Mouse (Mus musculus) neutrophil, adult 83 days (primary cell): ENCODE data around the gene Klf2. TPM values are rescaled to one million over a fixed set of nuclear protein-coding genes. Genes with fewer than 3 reads are reported as not detected.

ENCODE experiments used
- total RNA-seq, 2 experiments: library from RNA; stranded (reverse); gene quantifications; one replicate each; pipeline ENCODE4 v1.2.4; 2023

The Klf2 gene
- 1,000 to 10,000 TPM; 1,979 to 2,643 TPM for total RNA-seq

DNA sequence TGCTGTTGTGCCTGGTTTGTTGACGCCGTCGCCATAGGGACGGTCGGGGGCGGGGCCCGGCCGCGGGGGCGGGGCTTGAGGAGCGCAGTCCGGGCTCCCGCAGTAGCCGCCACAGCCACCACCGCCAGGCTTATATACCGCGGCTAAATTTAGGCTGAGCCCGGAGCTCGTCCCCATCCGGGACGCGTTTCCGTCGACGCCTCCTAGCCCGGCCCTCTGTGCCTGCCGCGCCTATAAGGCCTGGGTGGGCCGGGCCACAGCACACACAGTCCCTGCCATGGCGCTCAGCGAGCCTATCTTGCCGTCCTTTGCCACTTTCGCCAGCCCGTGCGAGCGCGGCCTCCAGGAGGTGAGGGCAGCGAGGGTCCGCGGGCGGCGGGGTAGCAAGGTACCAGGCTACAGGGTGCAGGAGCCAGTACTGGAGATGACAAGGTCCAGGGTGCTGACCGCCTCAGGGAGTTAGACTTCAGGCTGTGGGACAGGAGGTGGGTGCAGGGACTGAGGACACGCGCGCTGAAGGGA, at the start of gene Klf2:
TSS of gene Klf2 (plus strand) at position 233 of the 522 bp plus-strand sequence.

DNA sequence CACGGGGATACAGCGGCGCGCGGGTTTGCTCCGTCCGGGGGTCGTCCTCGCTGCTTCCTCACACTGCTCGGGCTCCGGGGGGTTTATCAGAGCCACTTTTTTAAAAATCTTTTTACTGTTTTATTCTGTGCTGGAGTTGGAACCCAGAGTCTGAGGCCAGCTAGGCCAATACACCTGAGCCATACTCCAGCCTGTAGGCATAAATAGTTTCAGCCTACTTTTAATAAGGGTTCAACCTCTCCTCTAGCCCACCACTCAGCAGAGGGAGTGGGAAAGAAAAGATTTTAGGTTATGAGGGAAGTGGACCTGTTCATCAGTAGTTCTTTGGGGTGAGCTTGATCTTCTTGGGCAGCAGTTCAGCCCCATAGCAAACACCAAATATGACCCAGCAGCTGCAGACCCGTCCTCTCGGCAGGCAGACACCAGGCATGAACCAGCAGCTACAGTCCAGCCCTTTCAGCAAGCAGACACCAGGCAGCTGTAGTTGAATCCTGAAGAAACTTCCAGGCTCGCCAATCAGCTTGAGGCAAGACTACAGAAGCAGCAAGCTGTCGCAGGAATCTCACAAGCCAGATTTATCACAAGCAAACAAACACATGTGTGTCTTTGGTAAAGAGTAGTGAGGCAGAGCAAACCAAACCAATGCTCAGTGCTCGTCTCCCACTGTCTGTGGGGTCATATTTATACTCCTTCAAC, 13.5 kb upstream of the Klf2 start, which contains the start of gene Gm10282:
TSS of gene Gm10282 (minus strand) at position 51 of the 696 bp plus-strand sequence.

Other genes starting within 250 kb of the Klf2 start
- gene Olfr373, start 235.9 kb upstream of the Klf2 start, total RNA-seq, result under 1 TPM; 0.31 to 0.53 TPM
- under 1 TPM; 0.13 to 0.18 TPM for gene Olfr374, start 212.0 kb upstream of the Klf2 start, total RNA-seq
- 100 to 1,000 TPM; 161 to 196 TPM for gene Tpm4, start 184.1 kb upstream of the Klf2 start, total RNA-seq
- gene Rab8a, start 157.8 kb upstream of the Klf2 start, total RNA-seq, result 100 to 1,000 TPM; 120 TPM
- 10 to 100 TPM; 12.3 to 13.4 TPM for gene Hsh2d, start 129.4 kb upstream of the Klf2 start, total RNA-seq
- under 1 TPM in 1 of 2 experiments, not detected in 1; 0.28 TPM for gene Cib3, start 106.2 kb upstream of the Klf2 start, total RNA-seq
- gene Gm11034, start 105.4 kb upstream of the Klf2 start, total RNA-seq, result not detected
- gene Fam32a, start 99.3 kb upstream of the Klf2 start, total RNA-seq, result 100 to 1,000 TPM; 101 to 115 TPM
- 100 to 1,000 TPM; 149 TPM for gene Ap1m1, start 79.0 kb upstream of the Klf2 start, total RNA-seq
- gene Gm10282, start 13.8 kb upstream of the Klf2 start, total RNA-seq, result 100 to 1,000 TPM in 1 of 2 experiments, 10 to 100 TPM in 1; 84.2 to 100 TPM
- gene Eps15l1, start 102.4 kb downstream of the Klf2 start, total RNA-seq, result 10 to 100 TPM; 54.6 to 59.5 TPM
- under 1 TPM in 1 of 2 experiments, not detected in 1; 0.31 TPM for gene Calr3, start 124.8 kb downstream of the Klf2 start, total RNA-seq
- 1 to 10 TPM; 3.0 to 5.0 TPM for gene 1700030K09Rik, start 124.8 kb downstream of the Klf2 start, total RNA-seq
- gene Cherp, start 156.2 kb downstream of the Klf2 start, total RNA-seq, result 10 to 100 TPM; 56.4 to 85.1 TPM
- gene Slc35e1, start 173.6 kb downstream of the Klf2 start, total RNA-seq, result 100 to 1,000 TPM in 1 of 2 experiments, 10 to 100 TPM in 1; 97.8 to 113 TPM
- 10 to 100 TPM; 11.9 to 12.4 TPM for gene Med26, start 229.2 kb downstream of the Klf2 start, total RNA-seq